Mouse (Mus musculus) left cerebral cortex, adult 2 months (tissue): Measurements from ENCODE around the gene Ano6. TPM values are rescaled to one million over a fixed set of nuclear protein-coding genes. Genes with fewer than 3 reads are reported as not detected.

Experiments
- DNase-seq, 2 experiments: peaks; one replicate each; pipeline ENCODE4 v3.0.0; 2021 to 2022; ENCODE audit warnings: low spot score in 2 of 2, mixed read lengths in 1 of 2; ENCODE audit errors: extremely low spot score in 1 of 2
- H3K27ac ChIP-seq: fragments of 200-600 bp; 2 replicates; pipeline ENCODE4 v1.8.1; 2022
- H3K4me3 ChIP-seq: fragments of 200-600 bp; 2 replicates; pipeline ENCODE4 v1.8.1; 2022
- CTCF ChIP-seq: fragments of 200-600 bp; IDR thresholded peaks from 2 replicates; pipeline ENCODE4 v1.8.1; 2022; ENCODE audit warnings: antibody characterized with exemption, mild to moderate bottlenecking, moderate library complexity
- intact Hi-C: fragments of 180-260 bp; cut with DNase I; formaldehyde crosslinking; loops from one replicate; pipeline ENCODE4 v1.15.1; 2025
- total RNA-seq, 2 experiments: library from RNA; stranded (reverse); gene quantifications; 2 replicates each; pipeline ENCODE4 v1.2.3; 2021

The Ano6 gene
- total RNA-seq, 2 experiments from 2014 or later = 22.6 to 24.7 TPM

GRCm38 (mm10) chr15:95770307-95770706 lies 20.3 kb upstream of the Ano6 start:
- Histone ChIP-seq H3K4me3 (no peak overlapping the region), H3K27ac (no peak overlapping the region)
- intact Hi-C loops = loop anchor here (5.0 kb wide), 1 partner anchor 177 kb away; no protein-coding TSS in a partner anchor
- no peak for DNase-seq
- TF ChIP-seq CTCF = no peak

- intact Hi-C loops = loop anchor here (5.0 kb wide), 1 partner anchor 175 kb away; no protein-coding TSS in a partner anchor
- H3K27ac ChIP-seq = no peak overlapping the region
- no peak for DNase-seq
- H3K4me3 ChIP-seq = no peak overlapping the region
- TF ChIP-seq CTCF = no peak
Observed at GRCm38 (mm10) chr15:95772374-95772773, 18.3 kb upstream of the Ano6 start.

- no peak overlapping the region for H3K27ac ChIP-seq
- DNase-seq = peak; percentile 43
- no peak overlapping the region for H3K4me3 ChIP-seq
- peak; percentile 80 for TF ChIP-seq CTCF
- intact Hi-C loops = loop anchor here (5.0 kb wide), 1 partner anchor 174 kb away; no protein-coding TSS in a partner anchor
Observed at GRCm38 (mm10) chr15:95772861-95773836, 17.5 kb upstream of the Ano6 start.

- intact Hi-C loops = loop anchor here (5.0 kb wide), 1 partner anchor 173 kb away; no protein-coding TSS in a partner anchor
- no peak for TF ChIP-seq CTCF
- Histone ChIP-seq H3K4me3 (no peak overlapping the region), H3K27ac (no peak overlapping the region)
- DNase-seq = no peak
Observed at GRCm38 (mm10) chr15:95774197-95774596, 16.4 kb upstream of the Ano6 start.

GRCm38 (mm10) chr15:95774674-95775414 lies 15.8 kb upstream of the Ano6 start:
- intact Hi-C loops = loop anchor here (5.0 kb wide), 1 partner anchor 172 kb away; no protein-coding TSS in a partner anchor
- Histone ChIP-seq H3K27ac (no peak overlapping the region), H3K4me3 (no peak overlapping the region)
- no peak for TF ChIP-seq CTCF
- no peak for DNase-seq

- no peak for DNase-seq
- no peak overlapping the region for H3K27ac ChIP-seq
- no peak for TF ChIP-seq CTCF
- H3K4me3 ChIP-seq = no peak overlapping the region
- intact Hi-C loops = no loop called here
Observed at GRCm38 (mm10) chr15:95777743-95778142, 12.9 kb upstream of the Ano6 start.

- Histone ChIP-seq H3K27ac (no peak overlapping the region), H3K4me3 (no peak overlapping the region)
- DNase-seq = no peak
- TF ChIP-seq CTCF = no peak
- intact Hi-C loops = no loop called here
Observed at GRCm38 (mm10) chr15:95778710-95779109, 11.9 kb upstream of the Ano6 start.

- H3K27ac ChIP-seq = no peak overlapping the region
- no peak for DNase-seq
- no peak for TF ChIP-seq CTCF
- intact Hi-C loops = no loop called here
- H3K4me3 ChIP-seq = no peak overlapping the region
Observed at GRCm38 (mm10) chr15:95786624-95787023, 4.0 kb upstream of the Ano6 start.

GRCm38 (mm10) chr15:95787578-95787977 lies 3.1 kb upstream of the Ano6 start:
- intact Hi-C loops = no loop called here
- Histone ChIP-seq H3K4me3 (no peak overlapping the region), H3K27ac (no peak overlapping the region)
- TF ChIP-seq CTCF = peak; percentile 56
- no peak for DNase-seq

- intact Hi-C loops = loop anchor here (2.0 to 5.0 kb wide), 3 partner anchors 42 to 141 kb away; no protein-coding TSS in a partner anchor
Observed at GRCm38 (mm10) chr15:95789562-95790528, 798 bp upstream of the Ano6 start.

More at GRCm38 (mm10) chr15:95789562-95790528, 798 bp upstream of the Ano6 start:
- TF ChIP-seq CTCF = no peak; the same call in none of the 2 replicates
- peak overlapping the region; percentile 78 for H3K4me3 ChIP-seq
- H3K27ac ChIP-seq = peak overlapping the region; percentile 89
- peak in 1 of 2 experiments; percentile 22 for DNase-seq
